Mouse (Mus musculus) 416B (cell line): Measurements from ENCODE around the gene Sub1.

Experiments
- DNase-seq: peaks from one replicate; pipeline ENCODE4 v3.0.0; 2011; ENCODE audit warnings: low read depth

Sub1 gene

DNA sequence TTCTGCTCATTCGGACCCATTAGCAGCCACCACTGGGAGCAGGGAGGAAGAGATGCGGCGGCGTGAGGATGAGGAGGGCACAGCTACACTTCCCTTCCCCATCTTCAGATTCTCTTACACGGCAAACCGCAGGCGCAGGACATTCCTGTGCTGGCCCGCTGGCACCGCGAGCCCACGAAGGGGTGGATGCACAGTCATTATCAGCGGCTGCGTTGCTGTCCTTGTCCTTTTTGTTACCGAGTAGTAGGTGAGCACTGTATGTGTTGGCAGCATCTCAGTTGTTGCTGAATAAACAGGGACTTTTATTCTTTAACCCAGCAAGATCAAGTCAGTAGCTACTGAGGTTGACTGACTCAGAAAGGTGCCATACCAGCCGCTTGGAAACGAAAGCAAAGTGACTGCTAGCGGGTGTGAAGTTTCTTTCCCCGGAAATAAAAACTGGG, 13.8 kb upstream of the Sub1 start:
- DNase-seq, result no peak

DNA sequence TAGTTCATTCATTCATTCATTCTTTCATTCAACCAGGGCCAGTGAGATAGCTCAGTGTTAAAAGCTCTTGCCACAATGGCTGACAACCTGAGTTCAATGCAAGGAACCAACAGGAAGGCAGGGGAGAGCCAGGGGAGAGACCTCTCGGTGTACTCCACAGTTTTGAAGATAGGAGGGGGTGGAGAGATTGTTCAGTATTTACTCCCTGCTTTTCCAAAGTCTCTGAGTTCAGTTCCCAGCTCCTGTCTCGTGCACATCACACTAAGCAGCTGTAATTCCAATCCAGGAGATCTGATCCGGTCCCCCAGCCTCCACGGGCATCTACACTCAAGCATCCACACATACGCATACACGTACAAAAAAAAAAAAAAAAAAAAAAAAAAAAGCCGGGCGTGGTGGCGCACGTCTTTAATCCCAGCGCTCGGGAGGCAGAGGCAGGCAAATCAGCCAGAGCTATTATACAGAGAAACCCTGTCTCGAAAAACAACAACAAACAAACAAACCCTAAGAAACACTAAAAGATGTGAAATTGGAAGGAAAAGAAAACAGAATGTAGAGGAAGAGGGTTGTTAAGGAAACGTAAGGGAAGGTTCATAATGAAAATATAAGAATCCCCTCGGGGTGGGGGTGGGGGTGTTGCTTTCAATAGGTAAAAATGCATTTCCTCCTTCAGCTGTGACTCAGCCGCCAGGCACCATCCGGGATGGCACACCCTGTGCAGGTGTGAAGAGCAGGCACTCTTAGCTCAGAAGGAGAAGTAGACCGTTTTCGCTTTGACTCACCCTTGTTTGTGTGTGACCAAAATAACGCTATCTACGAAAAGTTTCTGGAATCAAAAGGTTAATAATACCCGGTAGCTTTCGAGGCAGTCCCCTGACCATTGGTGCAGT, 13.2 kb upstream of the Sub1 start:
- no peak for DNase-seq

DNA sequence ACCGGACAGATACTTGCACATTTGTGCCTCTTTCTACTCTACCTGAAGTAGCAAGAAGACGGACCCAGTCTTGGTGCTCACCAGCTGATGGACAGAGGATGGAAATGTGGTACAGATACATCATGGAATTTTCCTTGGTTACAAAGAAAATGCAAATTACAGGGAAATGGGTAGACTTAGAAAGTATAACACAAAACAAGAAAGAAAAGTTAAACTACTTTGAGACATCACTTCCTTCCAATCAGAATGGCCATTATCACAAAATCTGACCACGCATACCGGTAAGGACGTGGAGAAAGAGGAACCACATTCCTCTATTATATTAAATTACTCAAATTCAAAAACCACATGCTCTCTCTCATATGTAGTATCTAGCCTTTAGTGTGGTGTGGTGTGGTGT, 12.1 kb upstream of the Sub1 start:
- DNase-seq, result peak; percentile 59

GRCm38 (mm10) chr15:12007971-12008800, 11.4 kb upstream of the Sub1 start:
- peak; percentile 75 for DNase-seq

GRCm38 (mm10) chr15:12007421-12007820, 10.6 kb upstream of the Sub1 start:
- no peak for DNase-seq

DNA sequence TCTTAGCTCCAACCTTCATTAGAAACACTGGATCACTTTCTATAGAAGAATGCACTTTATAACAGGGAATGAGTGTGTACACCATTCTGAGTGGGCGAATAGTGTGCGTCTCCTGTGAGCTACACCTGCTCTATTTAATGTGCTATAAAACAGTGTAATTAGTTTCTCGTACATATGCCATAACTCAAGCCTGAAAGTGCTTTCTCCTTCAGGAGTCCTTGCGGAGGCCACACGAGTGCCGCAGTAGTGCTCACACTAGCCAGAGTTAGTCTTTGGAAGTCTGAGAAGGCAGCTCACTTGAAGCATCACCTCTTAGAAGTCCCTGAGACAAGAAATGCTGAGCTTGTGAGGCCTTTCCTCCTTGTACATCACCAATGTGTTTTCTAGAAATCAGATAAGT, 9.4 kb upstream of the Sub1 start:
- no peak for DNase-seq

DNA sequence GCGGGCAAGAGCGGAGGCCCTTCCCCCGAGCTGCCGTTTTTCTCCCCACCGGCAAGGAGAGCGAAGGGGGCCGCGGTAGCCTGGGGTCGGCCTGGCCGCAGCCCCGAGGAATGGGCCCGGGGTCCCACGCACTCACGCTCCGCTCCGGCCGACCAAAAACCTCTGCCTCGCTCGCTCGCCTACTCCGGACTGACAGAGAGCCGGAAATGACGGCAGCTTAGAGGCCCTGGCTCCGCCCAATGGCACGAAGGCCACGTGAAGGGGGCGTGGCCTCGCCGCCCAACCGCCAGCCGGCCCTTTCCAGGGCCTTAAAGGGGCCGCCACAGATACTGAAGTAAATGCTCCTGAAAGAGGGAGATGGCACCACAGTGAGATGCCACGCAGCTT, 975 bp downstream of the Sub1 start:
- DNase-seq, result peak; percentile 93

DNA sequence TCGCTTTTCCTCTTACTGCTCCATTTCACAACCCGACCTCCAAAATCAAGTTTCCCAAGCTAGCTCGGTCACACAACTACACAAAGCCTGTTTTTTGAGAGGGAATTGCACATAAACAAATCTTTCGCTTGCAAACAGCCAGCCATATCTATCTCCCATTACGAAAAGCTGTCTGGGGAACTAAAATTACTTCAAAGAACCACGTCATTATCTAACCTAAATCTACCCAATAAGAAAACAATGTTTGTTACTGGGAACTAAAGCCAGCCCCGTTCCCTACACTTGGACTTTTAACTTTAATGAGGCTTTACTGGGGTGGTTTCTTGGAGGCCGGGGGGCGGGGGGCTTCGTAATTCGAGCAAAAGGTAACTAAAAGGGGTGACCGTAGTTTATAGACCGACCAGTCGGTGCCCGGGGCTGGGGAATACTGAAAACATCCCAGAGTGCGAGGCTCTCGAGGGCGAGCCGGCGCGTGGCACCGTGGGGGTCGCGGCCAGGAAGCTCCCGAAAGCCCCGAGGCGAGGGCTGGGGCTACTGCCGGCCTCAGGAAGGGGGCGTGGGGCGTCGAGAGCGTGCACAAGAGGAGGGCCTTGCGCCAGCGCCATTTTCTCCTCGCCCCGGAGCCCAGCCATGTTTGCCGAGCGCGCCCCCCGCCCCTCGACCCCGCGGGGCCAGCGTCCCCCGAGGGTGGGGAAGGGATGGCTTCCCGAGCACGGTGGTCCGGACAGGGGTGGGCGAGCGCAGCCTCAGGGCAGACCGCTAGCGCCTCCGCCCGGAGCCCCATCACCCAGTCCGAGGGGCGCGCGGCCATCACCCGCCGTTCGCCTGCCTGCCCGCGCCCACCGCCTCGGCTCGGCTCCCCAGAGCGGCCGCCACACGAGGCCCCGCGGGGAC, 1.6 kb downstream of the Sub1 start:
- peak; percentile 64 for DNase-seq

GRCm38 (mm10) chr15:11994006-11994405, 2.8 kb downstream of the Sub1 start:
- DNase-seq, result no peak

DNA sequence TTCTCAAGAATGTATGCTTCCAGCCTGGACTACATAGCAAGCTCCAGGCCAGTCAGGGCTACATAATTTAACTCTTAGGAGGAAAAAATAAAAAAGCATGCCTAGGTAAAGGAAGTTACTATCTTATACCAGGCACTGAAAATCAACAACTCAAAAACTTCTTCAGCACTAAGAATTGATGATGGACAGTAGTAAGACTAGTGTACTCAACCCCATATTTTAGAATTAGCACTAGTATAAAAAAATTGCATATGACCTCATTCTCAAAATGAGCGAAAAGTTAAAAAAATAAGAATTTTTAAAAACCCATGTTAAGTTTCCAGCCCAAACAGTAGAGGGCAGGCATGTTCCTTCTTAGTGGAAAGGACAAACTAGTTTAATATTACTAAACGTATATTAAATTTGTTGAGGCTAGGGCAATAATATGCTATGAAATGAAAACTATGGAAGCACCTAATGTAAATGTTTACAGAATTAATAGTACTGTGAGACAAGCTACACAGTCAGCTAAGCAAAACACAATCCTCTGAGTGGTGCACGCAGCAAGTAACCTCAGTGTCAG, 5.2 kb downstream of the Sub1 start:
- DNase-seq, result peak; percentile 58

DNA sequence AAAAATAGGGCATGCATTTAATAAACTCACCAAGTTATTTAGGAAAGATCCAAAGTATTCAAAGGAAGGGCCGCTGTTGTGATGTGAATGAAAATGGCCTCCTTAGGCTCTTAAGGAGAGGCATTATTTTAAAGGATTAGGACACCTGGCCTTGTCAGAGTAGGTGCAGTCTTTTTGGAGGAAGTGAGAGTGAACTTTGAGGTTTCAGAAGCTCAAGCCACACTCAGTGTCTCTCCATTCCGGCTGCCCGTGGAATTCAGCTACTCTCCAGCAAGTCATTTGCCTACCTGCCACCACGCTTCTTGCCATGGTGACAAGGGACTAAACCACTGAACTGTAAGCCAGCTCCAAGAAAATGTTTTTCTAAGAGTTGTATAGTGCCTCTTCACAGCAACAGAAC, 8.2 kb downstream of the Sub1 start:
- DNase-seq, result no peak

DNA sequence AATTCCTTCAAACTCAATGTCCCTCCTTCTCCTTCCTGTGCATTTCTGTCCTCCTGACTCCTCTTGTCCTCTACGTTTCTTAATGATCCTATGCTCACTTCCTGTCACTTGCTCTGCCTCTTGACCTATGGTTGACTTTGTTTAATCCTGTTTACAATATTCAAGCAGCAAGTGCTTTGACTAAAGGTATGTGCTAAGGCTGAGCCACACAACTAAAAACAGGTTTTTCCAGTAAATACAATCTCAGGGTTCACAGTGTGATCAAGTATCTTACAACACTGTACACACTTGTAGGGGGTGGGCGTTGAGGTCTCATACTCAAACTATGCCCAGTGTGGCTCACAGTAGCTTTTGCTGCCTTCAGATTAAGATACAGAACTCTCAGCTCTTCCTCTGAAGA, 8.9 kb downstream of the Sub1 start:
- no peak for DNase-seq

GRCm38 (mm10) chr15:11981985-11982384, 14.8 kb downstream of the Sub1 start:
- no peak for DNase-seq

DNA sequence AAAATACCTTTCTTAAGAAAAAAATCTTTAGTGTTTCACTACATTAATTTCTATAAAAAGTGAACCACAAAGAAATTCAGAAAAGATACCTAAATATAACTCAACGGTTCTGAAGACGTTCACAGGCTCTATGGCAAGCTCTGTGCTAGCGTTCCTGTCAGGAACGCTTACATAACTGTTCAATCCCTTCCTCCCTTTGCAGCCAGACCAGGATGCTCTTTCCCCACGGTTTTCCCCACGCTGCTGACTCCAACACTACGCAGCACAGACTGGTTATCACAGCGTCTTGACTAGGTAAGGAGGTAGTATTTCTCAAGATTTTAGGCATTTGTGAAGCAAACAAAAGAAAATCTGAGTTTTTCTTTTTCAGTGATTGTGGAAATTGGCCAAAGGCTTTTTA, 15.3 kb downstream of the Sub1 start:
- no peak for DNase-seq

GRCm38 (mm10) chr15:11978175-11978574, 18.6 kb downstream of the Sub1 start:
- DNase-seq, result no peak

DNA sequence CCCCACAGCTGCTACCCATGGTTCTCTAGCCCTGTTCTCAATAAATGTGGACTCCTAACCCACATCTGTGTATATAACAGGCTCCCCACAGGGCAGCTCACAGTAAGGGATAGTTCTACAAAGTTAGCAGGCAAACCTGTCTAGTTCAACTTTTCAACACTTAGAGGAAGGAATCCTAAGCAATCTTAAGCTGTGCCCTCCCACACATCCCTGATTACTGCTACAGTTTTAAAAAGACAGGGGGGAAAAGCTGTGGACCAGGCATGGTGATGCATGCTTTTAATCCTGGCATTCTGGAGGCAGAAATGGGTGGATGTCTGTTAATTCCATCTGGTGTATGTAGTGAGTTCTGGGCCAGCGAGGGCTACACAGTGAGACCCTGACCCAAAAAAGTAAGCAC, 19.7 kb downstream of the Sub1 start:
- DNase-seq, result no peak

- DNase-seq, result no peak
These were observed 20.9 kb downstream of the Sub1 start for GRCm38 (mm10) chr15:11975836-11976235.

DNA sequence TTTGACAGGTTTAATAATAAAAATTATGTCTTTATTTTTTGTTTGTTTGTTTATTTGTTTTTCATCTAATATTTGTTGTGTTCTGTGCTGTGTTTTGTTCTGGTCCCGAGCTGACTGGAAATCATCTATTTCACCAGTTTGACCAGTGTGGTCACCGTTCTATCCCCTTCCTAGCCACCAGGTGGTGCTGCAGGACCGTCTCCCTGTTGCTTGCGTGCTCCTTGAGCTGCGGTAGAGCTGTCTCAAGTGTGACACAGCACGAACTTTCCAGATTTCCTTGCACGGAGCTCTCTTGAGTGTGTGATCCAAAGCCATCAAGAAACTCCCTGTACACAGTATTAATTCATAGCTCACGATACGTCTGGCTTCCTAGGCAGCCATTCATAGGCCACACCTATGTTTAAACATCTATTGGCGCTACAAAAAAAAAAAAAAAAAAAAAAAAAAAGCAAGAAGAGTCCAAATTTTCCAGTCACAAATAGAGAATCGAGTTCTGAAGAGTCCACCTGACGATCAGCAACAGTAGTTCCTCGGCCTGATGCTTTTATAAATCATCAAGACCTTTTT, 24.8 kb downstream of the Sub1 start:
- peak; percentile 84 for DNase-seq

DNA sequence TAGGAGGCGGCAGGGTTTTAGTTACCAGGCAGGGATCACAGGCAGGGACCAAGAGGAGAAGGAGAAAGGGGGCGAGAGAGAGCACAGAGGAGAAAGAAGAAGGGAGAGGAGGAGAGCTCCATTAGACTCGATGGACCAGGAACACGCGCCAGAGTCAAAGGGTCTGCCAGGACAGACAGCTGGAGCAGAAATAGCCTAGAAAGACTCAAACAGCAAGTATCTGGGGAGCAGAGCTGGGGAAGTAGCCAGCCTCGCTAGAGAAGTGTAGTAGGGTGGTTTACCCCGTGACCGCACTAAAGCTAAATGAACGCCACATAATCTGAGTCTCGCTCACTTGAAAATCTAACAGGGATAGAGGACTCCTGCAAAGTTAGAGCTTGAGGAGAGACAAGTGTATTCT, 26.2 kb downstream of the Sub1 start:
- DNase-seq, result no peak

- no peak for DNase-seq
These were observed 27.9 kb downstream of the Sub1 start for GRCm38 (mm10) chr15:11968851-11969250.

GRCm38 (mm10) chr15:11966367-11966766, 30.4 kb downstream of the Sub1 start:
- DNase-seq, result peak; percentile 48
